Mouse (Mus musculus): ENCODE data around the gene Mcmbp. TPM values are rescaled to one million over a fixed set of nuclear protein-coding genes. Genes with fewer than 3 reads are reported as not detected.
A peak's percentile ranks its signal among the peaks of the same experiment; 100 is the strongest.

Mcmbp gene
- total RNA-seq, 1 experiment, result 61.3 TPM

- Histone ChIP-seq H3K4me3 (ENCODE audit: insufficient read depth in 1 of 2, low read depth in 1 of 2, low read length in 2 of 2, poor library complexity in 1 of 2, severe bottlenecking in 1 of 2) (no peak overlapping the region), H3K4me1 (ENCODE audit: control insufficient read depth in 2 of 2, insufficient read depth in 2 of 2, low read length in 2 of 2, poor library complexity in 1 of 2) (no peaks in the 10 kb centered on the region), H3K9ac (ENCODE audit: insufficient read depth, low read depth, low read length, poor library complexity, severe bottlenecking) (no peak overlapping the region), H3K9me3 (ENCODE audit: control insufficient read depth, insufficient read depth, low read depth, low read length) (no peaks in the 10 kb centered on the region), H3K27ac (ENCODE audit: insufficient read depth, low read depth, low read length, poor library complexity, severe bottlenecking) (no peak overlapping the region), H3K36me3 (ENCODE audit: control insufficient read depth, insufficient read depth, low read length, poor library complexity, severe bottlenecking) (no peaks in the 10 kb centered on the region; the same call in 1 of the 2 replicates)
- no peak for TF ChIP-seq CHD2 (IDR thresholded peaks at IDR 0.05; ENCODE audit: low read depth, low read length)
- no peak for TF ChIP-seq MAFK (IDR thresholded peaks at IDR 0.05; ENCODE audit: insufficient read depth, low read depth, low read length)
- TF ChIP-seq ZC3H11A (IDR thresholded peaks at IDR 0.05; ENCODE audit: borderline replicate concordance, low read depth, low read length), result no peak
- no peak for TF ChIP-seq HCFC1 (IDR thresholded peaks at IDR 0.05; ENCODE audit: borderline replicate concordance, insufficient read depth, low read length)
- no peak for TF ChIP-seq ZNF384 (IDR thresholded peaks at IDR 0.05; ENCODE audit: low read depth, low read length)
- in situ Hi-C loops (cut with MboI; ENCODE audit: low sequenced_read_pairs in 2 of 2, unreplicated experiment in 2 of 2), result loop anchor here in 1 of 2 experiments (25.0 kb wide), 1 partner anchor 266 kb away; the partner anchor contains the start of gene Rgs10
- DNase-seq (ENCODE audit: low read depth, low spot score), result no peak
These were observed 61.7 kb downstream of the Mcmbp start for GRCm38 (mm10) chr7:128678546-128678945.

- H3K4me1 ChIP-seq (ENCODE audit: control insufficient read depth in 2 of 2, insufficient read depth in 2 of 2, low read length in 2 of 2, poor library complexity in 1 of 2), result peaks cover 0 to 14% of the 10 kb centered on the region in 2 experiments; a peak in 3 of 4 replicates
These were observed 67.8 kb downstream of the Mcmbp start for GRCm38 (mm10) chr7:128672408-128673010.

GRCm38 (mm10) chr7:128671952-128672351 lies 68.3 kb downstream of the Mcmbp start:
- Histone ChIP-seq H3K27ac (ENCODE audit: insufficient read depth, low read depth, low read length, poor library complexity, severe bottlenecking) (no peak overlapping the region), H3K36me3 (ENCODE audit: control insufficient read depth, insufficient read depth, low read length, poor library complexity, severe bottlenecking) (no peaks in the 10 kb centered on the region; the same call in 1 of the 2 replicates), H3K9me3 (ENCODE audit: control insufficient read depth, insufficient read depth, low read depth, low read length) (no peaks in the 10 kb centered on the region), H3K4me1 (ENCODE audit: control insufficient read depth in 2 of 2, insufficient read depth in 2 of 2, low read length in 2 of 2, poor library complexity in 1 of 2) (peaks cover 0 to 18% of the 10 kb centered on the region in 2 experiments; a peak in 3 of 4 replicates), H3K4me3 (ENCODE audit: insufficient read depth in 1 of 2, low read depth in 1 of 2, low read length in 2 of 2, poor library complexity in 1 of 2, severe bottlenecking in 1 of 2) (no peak overlapping the region), H3K9ac (ENCODE audit: insufficient read depth, low read depth, low read length, poor library complexity, severe bottlenecking) (no peak overlapping the region)
- TF ChIP-seq HCFC1 (IDR thresholded peaks at IDR 0.05; ENCODE audit: borderline replicate concordance, insufficient read depth, low read length) (no peak), CHD2 (IDR thresholded peaks at IDR 0.05; ENCODE audit: low read depth, low read length) (no peak), ZNF384 (IDR thresholded peaks at IDR 0.05; ENCODE audit: low read depth, low read length) (no peak), MAFK (IDR thresholded peaks at IDR 0.05; ENCODE audit: insufficient read depth, low read depth, low read length) (no peak), ZC3H11A (IDR thresholded peaks at IDR 0.05; ENCODE audit: borderline replicate concordance, low read depth, low read length) (no peak)
- DNase-seq (ENCODE audit: low read depth, low spot score), result peak; percentile 21
- in situ Hi-C loops (cut with MboI; ENCODE audit: low sequenced_read_pairs in 2 of 2, unreplicated experiment in 2 of 2), result no loop called here

More at GRCm38 (mm10) chr7:128672408-128673010, 67.8 kb downstream of the Mcmbp start:
- in situ Hi-C loops (cut with MboI; ENCODE audit: low sequenced_read_pairs in 2 of 2, unreplicated experiment in 2 of 2), result no loop called here
- DNase-seq (ENCODE audit: low read depth, low spot score), result peak; percentile 24
- H3K36me3 ChIP-seq (ENCODE audit: control insufficient read depth, insufficient read depth, low read length, poor library complexity, severe bottlenecking), result no peaks in the 10 kb centered on the region; the same call in 1 of the 2 replicates
- no peak for TF ChIP-seq HCFC1 (IDR thresholded peaks at IDR 0.05; ENCODE audit: borderline replicate concordance, insufficient read depth, low read length)
- TF ChIP-seq ZC3H11A (IDR thresholded peaks at IDR 0.05; ENCODE audit: borderline replicate concordance, low read depth, low read length), result no peak
- no peak for TF ChIP-seq MAFK (IDR thresholded peaks at IDR 0.05; ENCODE audit: insufficient read depth, low read depth, low read length)
- no peak for TF ChIP-seq ZNF384 (IDR thresholded peaks at IDR 0.05; ENCODE audit: low read depth, low read length)
- TF ChIP-seq CHD2 (IDR thresholded peaks at IDR 0.05; ENCODE audit: low read depth, low read length), result no peak
- H3K9ac ChIP-seq (ENCODE audit: insufficient read depth, low read depth, low read length, poor library complexity, severe bottlenecking), result no peak overlapping the region
- H3K9me3 ChIP-seq (ENCODE audit: control insufficient read depth, insufficient read depth, low read depth, low read length), result no peaks in the 10 kb centered on the region
- no peak overlapping the region for H3K27ac ChIP-seq (ENCODE audit: insufficient read depth, low read depth, low read length, poor library complexity, severe bottlenecking)
- no peak overlapping the region for H3K4me3 ChIP-seq (ENCODE audit: insufficient read depth in 1 of 2, low read depth in 1 of 2, low read length in 2 of 2, poor library complexity in 1 of 2, severe bottlenecking in 1 of 2)

- Histone ChIP-seq H3K9ac (ENCODE audit: insufficient read depth, low read depth, low read length, poor library complexity, severe bottlenecking) (no peak overlapping the region), H3K4me1 (ENCODE audit: control insufficient read depth in 2 of 2, insufficient read depth in 2 of 2, low read length in 2 of 2, poor library complexity in 1 of 2) (peaks cover 0 to 20% of the 10 kb centered on the region in 2 experiments; a peak in 3 of 4 replicates), H3K27ac (ENCODE audit: insufficient read depth, low read depth, low read length, poor library complexity, severe bottlenecking) (no peak overlapping the region), H3K9me3 (ENCODE audit: control insufficient read depth, insufficient read depth, low read depth, low read length) (no peaks in the 10 kb centered on the region), H3K36me3 (ENCODE audit: control insufficient read depth, insufficient read depth, low read length, poor library complexity, severe bottlenecking) (peaks cover 2% of the 10 kb centered on the region; the same call in 1 of the 2 replicates), H3K4me3 (ENCODE audit: insufficient read depth in 1 of 2, low read depth in 1 of 2, low read length in 2 of 2, poor library complexity in 1 of 2, severe bottlenecking in 1 of 2) (no peak overlapping the region)
- in situ Hi-C loops (cut with MboI; ENCODE audit: low sequenced_read_pairs in 2 of 2, unreplicated experiment in 2 of 2), result no loop called here
- TF ChIP-seq HCFC1 (IDR thresholded peaks at IDR 0.05; ENCODE audit: borderline replicate concordance, insufficient read depth, low read length) (no peak), ZC3H11A (IDR thresholded peaks at IDR 0.05; ENCODE audit: borderline replicate concordance, low read depth, low read length) (no peak), MAFK (IDR thresholded peaks at IDR 0.05; ENCODE audit: insufficient read depth, low read depth, low read length) (no peak), CHD2 (IDR thresholded peaks at IDR 0.05; ENCODE audit: low read depth, low read length) (no peak), ZNF384 (IDR thresholded peaks at IDR 0.05; ENCODE audit: low read depth, low read length) (no peak)
- peak; percentile 31 for DNase-seq (ENCODE audit: low read depth, low spot score)
These were observed 71.5 kb downstream of the Mcmbp start for GRCm38 (mm10) chr7:128668831-128669230.

All from ES-E14 (cell line).